Mouse (Mus musculus) left cerebral cortex, adult 2 months (tissue): Measurements from ENCODE around the gene Cog5. TPM values are rescaled to one million over a fixed set of nuclear protein-coding genes. Genes with fewer than 3 reads are reported as not detected.
A peak's percentile ranks its signal among the peaks of the same experiment; 100 is the strongest.

Experiments
- DNase-seq, 2 experiments: peaks; one replicate each; pipeline ENCODE4 v3.0.0; 2021 to 2022; ENCODE audit warnings: low spot score in 2 of 2, mixed read lengths in 1 of 2; ENCODE audit errors: extremely low spot score in 1 of 2
- H3K27ac ChIP-seq: fragments of 200-600 bp; 2 replicates; pipeline ENCODE4 v1.8.1; 2022
- H3K4me3 ChIP-seq: fragments of 200-600 bp; 2 replicates; pipeline ENCODE4 v1.8.1; 2022
- CTCF ChIP-seq: fragments of 200-600 bp; IDR thresholded peaks from 2 replicates; pipeline ENCODE4 v1.8.1; 2022; ENCODE audit warnings: antibody characterized with exemption, mild to moderate bottlenecking, moderate library complexity
- intact Hi-C: fragments of 180-260 bp; cut with DNase I; formaldehyde crosslinking; loops from one replicate; pipeline ENCODE4 v1.15.1; 2025
- total RNA-seq, 2 experiments: library from RNA; stranded (reverse); gene quantifications; 2 replicates each; pipeline ENCODE4 v1.2.3; 2021

Gene Cog5
- total RNA-seq, 2 experiments from 2014 or later, result 44.4 to 46.8 TPM

- Histone ChIP-seq H3K27ac (no peak overlapping the region), H3K4me3 (no peak overlapping the region)
- no peak for TF ChIP-seq CTCF
- no peak for DNase-seq
- intact Hi-C loops, result loop anchor here (5.0 kb wide), 3 partner anchors 216 to 296 kb away; partner anchors contain the start of genes Bcap29, Cog5, Dus4l and Gpr22
Measured at GRCm38 (mm10) chr12:31928498-31928897, 273.8 kb downstream of the Cog5 start.

- Histone ChIP-seq H3K4me3 (no peak overlapping the region), H3K27ac (no peak overlapping the region)
- DNase-seq, result no peak
- intact Hi-C loops, result loop anchor here (10.0 kb wide), 1 partner anchor 557 kb away; no protein-coding TSS in a partner anchor
- peak; percentile 48 for TF ChIP-seq CTCF
Measured at GRCm38 (mm10) chr12:31931818-31932217, 277.1 kb downstream of the Cog5 start.

- Histone ChIP-seq H3K27ac (no peak overlapping the region), H3K4me3 (no peak overlapping the region)
- no peak for TF ChIP-seq CTCF
- intact Hi-C loops, result loop anchor here (10.0 kb wide), 1 partner anchor 562 kb away; no protein-coding TSS in a partner anchor
- no peak for DNase-seq
Measured at GRCm38 (mm10) chr12:31936657-31937300, 282.1 kb downstream of the Cog5 start.

- no peak overlapping the region for H3K4me3 ChIP-seq
- no peak for TF ChIP-seq CTCF
- intact Hi-C loops, result loop anchor here (10.0 kb wide), 1 partner anchor 563 kb away; no protein-coding TSS in a partner anchor
- H3K27ac ChIP-seq, result no peak overlapping the region
- no peak for DNase-seq
Measured at GRCm38 (mm10) chr12:31937613-31938012, 282.9 kb downstream of the Cog5 start.

- no peak for DNase-seq
- Histone ChIP-seq H3K27ac (no peak overlapping the region), H3K4me3 (no peak overlapping the region)
- intact Hi-C loops, result loop anchor here (10.0 kb wide), 1 partner anchor 564 kb away; no protein-coding TSS in a partner anchor
- TF ChIP-seq CTCF, result no peak
Measured at GRCm38 (mm10) chr12:31938391-31938997, 283.8 kb downstream of the Cog5 start.

- Histone ChIP-seq H3K4me3 (no peak overlapping the region), H3K27ac (no peak overlapping the region)
- no peak for DNase-seq
- intact Hi-C loops, result loop anchor here (10.0 kb wide), 1 partner anchor 564 kb away; no protein-coding TSS in a partner anchor
- no peak for TF ChIP-seq CTCF
Measured at GRCm38 (mm10) chr12:31939026-31939425, 284.4 kb downstream of the Cog5 start.

- no peak for TF ChIP-seq CTCF
- Histone ChIP-seq H3K4me3 (no peak overlapping the region), H3K27ac (no peak overlapping the region)
- DNase-seq, result no peak
- intact Hi-C loops, result no loop called here
Measured at GRCm38 (mm10) chr12:31943020-31943654, 288.5 kb downstream of the Cog5 start.

GRCm38 (mm10) chr12:31944405-31944804 lies 289.7 kb downstream of the Cog5 start:
- DNase-seq, result no peak
- no peak for TF ChIP-seq CTCF
- intact Hi-C loops, result no loop called here
- no peak overlapping the region for H3K4me3 ChIP-seq
- no peak overlapping the region for H3K27ac ChIP-seq

GRCm38 (mm10) chr12:31947476-31947875 lies 292.8 kb downstream of the Cog5 start:
- TF ChIP-seq CTCF, result peak; percentile 55
- no peak for DNase-seq
- H3K27ac ChIP-seq, result no peak overlapping the region
- intact Hi-C loops, result no loop called here
- H3K4me3 ChIP-seq, result no peak overlapping the region

- H3K4me3 ChIP-seq, result peak overlapping the region; percentile 84
- TF ChIP-seq CTCF, result no peak
- H3K27ac ChIP-seq, result peak overlapping the region; percentile 96
- no peak for DNase-seq
- intact Hi-C loops, result no loop called here
Measured at GRCm38 (mm10) chr12:31948101-31949000, 293.7 kb downstream of the Cog5 start.

- Histone ChIP-seq H3K4me3 (peak overlapping the region; percentile 84), H3K27ac (peak overlapping the region; percentile 96)
- TF ChIP-seq CTCF, result peak; percentile 34
- intact Hi-C loops, result no loop called here
- DNase-seq, result peak; percentile 85 to 93
Measured at GRCm38 (mm10) chr12:31949193-31949741, 294.6 kb downstream of the Cog5 start.
